Mouse (Mus musculus): ENCODE measurements at regions not wholly inside any gene's neighbourhood (a gene's known extent, or its start where the extent isn't known, plus 50 kb on each side); places are given as distances from the start of the nearest gene placed in this dataset.
A peak's percentile ranks its signal among the peaks of the same experiment; 100 is the strongest.

DNA sequence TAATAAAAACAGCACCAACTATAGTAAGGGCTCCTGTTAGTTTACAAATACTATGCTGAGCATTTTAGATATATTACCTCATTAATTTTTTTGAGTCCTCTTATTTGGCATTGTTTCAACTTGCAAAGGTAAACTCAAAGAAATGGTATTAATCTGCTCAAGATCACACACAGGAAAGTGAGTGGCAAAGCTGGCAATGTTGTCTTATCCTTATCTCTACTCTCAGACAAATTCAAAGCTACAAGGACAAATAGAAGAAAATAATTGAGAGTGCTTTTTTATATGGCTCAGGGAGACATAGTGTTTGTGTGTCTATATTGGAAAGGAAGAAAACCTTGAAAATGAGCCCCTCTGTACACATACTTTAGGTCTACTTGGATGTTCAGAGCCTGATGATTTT lies 411.9 kb upstream of the Mgat4c start:
- H3K4me3 ChIP-seq = no peak overlapping the region
- no peaks in the 10 kb centered on the region for H3K4me1 ChIP-seq
- no peaks in the 10 kb centered on the region for H3K36me3 ChIP-seq
- no peak overlapping the region for H3K4me2 ChIP-seq (replicated peaks)
- no peak overlapping the region for H3K27ac ChIP-seq (replicated peaks)
- no peaks in the 10 kb centered on the region for H3K9me3 ChIP-seq
- no peak overlapping the region for H3K9ac ChIP-seq (replicated peaks)
- no peak for ATAC-seq (replicated peaks)
- no peaks in the 10 kb centered on the region for H3K27me3 ChIP-seq

DNA sequence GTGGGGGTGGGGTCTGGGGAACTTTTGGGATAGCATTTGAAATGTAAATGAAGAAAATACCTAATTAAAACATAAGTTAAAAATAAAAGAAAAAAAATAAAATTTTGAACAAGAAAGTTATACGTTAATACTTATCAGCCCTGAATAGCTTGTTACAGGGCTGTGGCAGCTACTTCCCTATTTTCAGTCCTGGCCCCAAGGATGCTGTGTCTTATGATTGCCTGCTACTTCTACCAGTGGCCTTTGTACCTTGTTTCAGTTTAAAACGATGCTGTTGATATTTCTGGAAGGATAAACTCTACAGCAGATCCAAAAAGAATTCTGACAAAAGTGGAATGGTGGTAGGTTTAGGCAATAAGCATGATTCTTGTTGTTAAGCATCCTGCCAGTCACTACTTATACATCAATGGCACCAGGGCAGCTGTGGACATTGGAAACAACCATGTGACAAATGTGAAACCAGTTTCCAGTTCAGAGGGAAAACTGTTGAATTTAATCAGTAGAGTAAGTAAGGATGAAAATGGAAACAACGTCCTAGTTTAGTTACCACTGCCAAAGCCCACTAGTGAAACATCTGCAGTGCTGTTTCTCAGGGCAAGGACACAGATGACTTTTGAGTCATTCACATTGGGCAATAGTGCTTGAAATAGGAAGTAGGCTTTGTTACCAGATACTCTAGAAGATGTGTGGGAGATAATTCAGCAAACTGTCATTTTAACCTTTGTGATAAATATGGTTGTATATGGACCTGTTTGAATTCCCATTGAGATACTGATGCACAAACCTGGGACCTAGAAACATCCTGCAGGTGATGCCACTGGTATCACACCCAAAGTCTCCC lies 409.6 kb upstream of the Mgat4c start:
- H3K4me1 ChIP-seq = no peaks in the 10 kb centered on the region
- H3K36me3 ChIP-seq = no peaks in the 10 kb centered on the region
- H3K9ac ChIP-seq (replicated peaks) = no peak overlapping the region
- H3K4me3 ChIP-seq = no peak overlapping the region
- WGBS = 85% methylated on average over 3 of the region's 3 CpGs
- no peak for ATAC-seq (replicated peaks)
- no peak overlapping the region for H3K27ac ChIP-seq (replicated peaks)
- no peaks in the 10 kb centered on the region for H3K27me3 ChIP-seq
- no peaks in the 10 kb centered on the region for H3K9me3 ChIP-seq
- H3K4me2 ChIP-seq (replicated peaks) = no peak overlapping the region

DNA sequence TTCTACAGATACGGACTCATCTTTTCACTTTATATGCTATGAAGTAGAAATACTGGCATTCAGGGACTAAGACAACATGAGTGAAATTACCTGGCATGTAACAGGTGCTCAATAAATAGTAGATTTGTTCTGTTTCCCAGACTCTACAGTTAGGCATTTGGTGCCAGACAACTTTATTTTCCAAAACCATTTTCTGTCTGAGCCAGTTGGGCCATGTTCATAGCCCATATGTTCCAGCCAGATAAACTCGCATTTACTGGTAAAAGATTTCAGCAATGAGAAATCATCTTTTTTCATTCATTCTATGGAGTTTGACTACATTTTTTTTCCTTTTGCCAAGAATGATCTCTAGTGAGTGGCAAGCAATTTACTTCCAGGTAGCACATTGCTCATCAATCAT lies 393.2 kb upstream of the Mgat4c start:
- Histone ChIP-seq H3K27me3 (no peaks in the 10 kb centered on the region), H3K36me3 (no peaks in the 10 kb centered on the region), H3K4me1 (no peaks in the 10 kb centered on the region), H3K4me2 (replicated peaks) (no peak overlapping the region), H3K27ac (replicated peaks) (no peak overlapping the region), H3K9me3 (no peaks in the 10 kb centered on the region), H3K4me3 (no peak overlapping the region), H3K9ac (replicated peaks) (no peak overlapping the region)
- WGBS = 78% methylated on average over 2 of the region's 2 CpGs
- no peak for ATAC-seq (replicated peaks)

DNA sequence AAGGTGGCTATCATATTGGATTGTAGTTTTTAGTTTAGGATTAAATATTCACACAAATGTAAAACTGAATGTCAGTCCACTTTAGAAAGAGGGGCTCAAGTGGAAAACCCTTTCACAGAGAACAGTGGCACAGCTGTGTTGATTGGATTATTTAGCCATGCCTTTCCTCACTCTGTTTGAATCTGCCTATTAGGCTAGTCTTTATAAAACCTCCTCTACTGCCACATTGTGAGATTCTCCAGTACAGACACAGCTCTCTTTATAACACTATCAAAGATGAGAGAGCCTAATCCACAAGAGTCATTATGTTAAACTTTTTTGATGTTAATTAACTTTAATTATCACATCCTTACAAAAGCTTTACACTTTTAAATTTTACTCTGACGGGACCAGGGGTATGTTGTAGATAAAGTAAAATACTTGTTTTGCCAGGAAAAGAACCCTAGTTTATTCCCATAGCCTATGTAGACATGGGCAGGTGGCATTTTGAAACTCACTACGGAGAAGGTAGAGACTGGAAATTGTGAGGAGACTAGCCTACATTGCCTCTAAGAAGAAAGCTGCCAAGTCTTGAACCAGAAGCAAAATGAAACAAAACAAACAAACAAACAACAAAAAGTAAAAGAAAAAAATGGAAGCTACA lies 379.0 kb upstream of the Mgat4c start:
- WGBS = 13% methylated on average over 2 of the region's 2 CpGs
- Histone ChIP-seq H3K27me3 (no peaks in the 10 kb centered on the region), H3K4me3 (no peak overlapping the region), H3K27ac (replicated peaks) (no peak overlapping the region), H3K4me2 (replicated peaks) (no peak overlapping the region), H3K9ac (replicated peaks) (no peak overlapping the region), H3K36me3 (no peaks in the 10 kb centered on the region), H3K4me1 (no peaks in the 10 kb centered on the region), H3K9me3 (no peaks in the 10 kb centered on the region)
- ATAC-seq (replicated peaks) = peak; percentile 87

DNA sequence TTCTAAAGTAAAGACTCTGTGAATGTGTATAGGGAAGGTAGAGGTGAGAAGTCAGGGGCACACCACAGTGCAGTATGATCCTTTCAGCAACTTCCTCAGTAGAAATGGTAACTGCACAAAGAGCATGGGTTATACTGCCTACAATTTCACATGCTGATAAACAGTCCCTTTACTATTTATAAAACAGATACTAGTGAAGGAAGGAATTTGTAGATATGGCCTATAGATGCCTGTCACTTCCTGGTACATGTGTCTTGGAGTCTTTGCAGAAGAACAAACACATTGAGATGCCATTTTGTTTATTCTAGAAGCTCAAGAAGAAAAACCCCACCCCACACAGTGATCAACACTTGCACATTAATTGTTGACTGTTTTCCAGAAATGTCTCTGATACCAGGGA lies 377.2 kb upstream of the Mgat4c start:
- no peak for ATAC-seq (replicated peaks)
- Histone ChIP-seq H3K4me2 (replicated peaks) (no peak overlapping the region), H3K9me3 (no peaks in the 10 kb centered on the region), H3K27me3 (no peaks in the 10 kb centered on the region), H3K9ac (replicated peaks) (no peak overlapping the region), H3K4me3 (no peak overlapping the region), H3K4me1 (no peaks in the 10 kb centered on the region), H3K36me3 (no peaks in the 10 kb centered on the region), H3K27ac (replicated peaks) (no peak overlapping the region)

DNA sequence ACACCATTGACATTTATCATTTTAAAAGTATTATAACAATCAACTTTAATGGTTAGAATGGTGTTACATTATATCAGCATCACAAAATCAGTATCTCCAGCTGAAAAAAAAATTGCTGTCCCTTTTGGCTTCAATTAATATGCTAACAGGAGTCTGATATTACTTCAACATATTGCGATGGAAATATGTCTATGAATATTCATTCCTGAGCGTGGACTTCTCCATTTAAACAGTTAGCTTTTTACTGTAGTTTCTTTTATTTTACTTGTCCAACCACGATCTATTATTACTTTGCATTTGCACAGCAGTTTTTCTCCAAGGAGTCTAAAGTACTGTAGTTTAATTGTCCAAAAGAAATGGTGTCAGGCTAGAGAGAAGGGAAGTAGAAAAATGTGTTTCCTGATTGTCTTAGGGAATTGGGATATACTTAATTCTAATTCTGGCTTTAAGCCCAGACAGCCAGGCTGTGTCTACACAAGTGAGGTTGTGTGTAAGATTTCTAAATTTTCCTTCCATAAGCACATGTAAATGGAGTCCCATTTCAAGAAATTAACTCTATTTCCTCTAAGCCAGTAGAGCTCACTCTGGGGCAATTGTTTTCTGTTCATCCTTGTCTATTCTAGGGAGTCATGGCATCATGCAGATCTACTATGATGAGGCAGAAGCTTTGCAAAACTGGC lies 364.5 kb upstream of the Mgat4c start:
- Histone ChIP-seq H3K9ac (replicated peaks) (no peak overlapping the region), H3K36me3 (no peaks in the 10 kb centered on the region), H3K4me2 (replicated peaks) (no peak overlapping the region), H3K9me3 (no peaks in the 10 kb centered on the region), H3K27ac (replicated peaks) (peak overlapping the region; percentile 77), H3K27me3 (no peaks in the 10 kb centered on the region), H3K4me3 (no peak overlapping the region), H3K4me1 (peaks cover 6% of the 10 kb centered on the region)
- peak; percentile 88 for ATAC-seq (replicated peaks)
- WGBS = 39% methylated on average over 3 of the region's 3 CpGs

DNA sequence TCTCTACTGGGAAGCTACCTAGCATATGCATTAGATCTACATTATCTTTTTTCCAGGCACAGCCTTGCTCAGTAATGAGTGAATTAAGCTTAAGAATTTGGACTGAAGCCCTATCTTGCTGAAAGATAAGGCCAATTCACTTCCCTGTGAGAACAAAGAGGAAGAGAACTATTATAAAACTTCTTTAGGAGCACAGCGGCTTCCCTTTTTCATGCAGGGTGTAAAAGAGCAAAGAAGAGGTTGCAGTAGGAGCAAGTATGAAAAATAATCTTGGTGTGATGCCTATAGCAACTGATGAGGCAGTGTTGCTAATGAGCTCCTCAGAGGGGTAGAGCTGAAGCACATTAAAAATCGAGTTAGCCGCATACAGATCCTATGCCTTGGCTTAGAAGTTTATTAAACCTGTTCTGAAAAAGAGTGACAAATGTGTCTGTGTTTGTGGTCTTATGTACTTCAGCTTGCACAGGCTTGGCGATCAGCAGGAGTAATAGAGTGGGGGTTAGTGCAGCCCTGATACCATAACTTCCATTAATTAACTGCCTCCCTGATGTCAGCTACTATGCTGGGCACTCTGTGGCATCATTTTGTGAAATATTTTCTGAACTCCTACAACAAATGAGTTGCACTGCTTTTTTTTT lies 360.1 kb upstream of the Mgat4c start:
- Histone ChIP-seq H3K27ac (replicated peaks) (peak overlapping the region; percentile 64), H3K9me3 (no peaks in the 10 kb centered on the region), H3K4me3 (no peak overlapping the region), H3K4me1 (peaks cover 6% of the 10 kb centered on the region), H3K27me3 (no peaks in the 10 kb centered on the region), H3K9ac (replicated peaks) (no peak overlapping the region), H3K4me2 (replicated peaks) (no peak overlapping the region), H3K36me3 (no peaks in the 10 kb centered on the region)
- WGBS = 45% methylated on average over 4 of the region's 4 CpGs
- peak; percentile 62 for ATAC-seq (replicated peaks)

DNA sequence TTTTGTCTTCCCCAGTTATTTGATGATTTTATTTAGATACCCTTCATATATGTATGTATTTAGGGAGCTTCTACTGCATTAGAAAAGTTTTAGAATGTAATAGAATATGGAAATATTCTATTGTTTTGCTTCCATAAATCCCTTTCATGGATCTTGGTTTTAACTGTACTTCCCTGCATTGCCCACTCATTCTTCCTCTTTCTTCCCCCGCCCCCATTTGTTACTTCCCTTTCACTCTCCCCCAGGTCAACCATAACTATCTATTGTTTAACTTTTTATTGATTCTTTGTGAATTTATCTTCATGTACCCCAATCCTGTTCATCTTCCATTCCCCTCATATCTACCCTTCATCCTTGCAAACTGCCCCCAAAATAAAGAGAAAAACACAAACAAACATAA lies 356.8 kb upstream of the Mgat4c start:
- Histone ChIP-seq H3K27ac (replicated peaks) (no peak overlapping the region), H3K4me3 (no peak overlapping the region), H3K27me3 (no peaks in the 10 kb centered on the region), H3K9me3 (no peaks in the 10 kb centered on the region), H3K9ac (replicated peaks) (no peak overlapping the region), H3K36me3 (no peaks in the 10 kb centered on the region), H3K4me1 (no peaks in the 10 kb centered on the region), H3K4me2 (replicated peaks) (no peak overlapping the region)
- no peak for ATAC-seq (replicated peaks)
- WGBS = 90% methylated on average over 1 of the region's 1 CpGs

DNA sequence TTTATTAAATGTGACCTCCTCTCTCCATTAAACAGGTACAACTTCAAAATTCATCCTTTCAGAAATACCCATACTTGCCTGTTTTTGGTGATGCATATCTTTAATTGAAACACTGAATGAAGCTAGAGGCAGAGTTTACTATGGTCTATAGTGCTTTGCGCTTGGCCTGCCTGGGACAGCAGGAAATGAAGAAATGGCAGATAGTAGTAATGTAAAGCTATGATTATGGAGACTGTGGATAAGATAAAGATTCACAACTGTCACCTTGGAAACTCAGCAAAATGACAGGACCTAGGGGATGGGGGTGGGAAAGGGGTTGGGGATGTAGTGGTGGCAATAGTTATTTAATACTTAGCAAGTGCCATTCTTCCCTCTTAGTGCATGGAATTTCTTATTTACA lies 352.7 kb upstream of the Mgat4c start:
- WGBS = 95% methylated on average over 1 of the region's 1 CpGs
- Histone ChIP-seq H3K36me3 (no peaks in the 10 kb centered on the region), H3K27me3 (no peaks in the 10 kb centered on the region), H3K4me1 (no peaks in the 10 kb centered on the region), H3K4me2 (replicated peaks) (no peak overlapping the region), H3K27ac (replicated peaks) (no peak overlapping the region), H3K9me3 (no peaks in the 10 kb centered on the region), H3K4me3 (no peak overlapping the region), H3K9ac (replicated peaks) (no peak overlapping the region)
- ATAC-seq (replicated peaks) = no peak

DNA sequence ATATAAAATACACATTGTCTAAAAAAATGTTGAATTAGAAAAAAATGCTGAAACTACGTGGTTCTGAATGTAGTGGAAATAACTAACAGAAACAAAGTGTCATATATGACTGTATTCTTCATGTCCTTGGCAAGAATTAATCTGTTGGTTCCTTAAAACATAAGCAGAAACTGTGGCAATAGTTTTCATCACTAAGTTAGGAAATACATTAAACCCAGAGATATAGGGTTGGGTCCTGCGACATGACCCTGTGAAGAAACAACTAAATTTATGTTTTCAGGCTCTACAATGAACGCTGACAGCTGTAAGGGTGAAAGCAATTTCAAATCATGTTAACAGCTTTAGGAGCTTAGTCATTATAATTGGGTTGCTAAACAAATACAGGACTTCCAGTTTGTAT lies 351.2 kb upstream of the Mgat4c start:
- H3K27me3 ChIP-seq = no peaks in the 10 kb centered on the region
- no peak overlapping the region for H3K9ac ChIP-seq (replicated peaks)
- no peaks in the 10 kb centered on the region for H3K9me3 ChIP-seq
- ATAC-seq (replicated peaks) = no peak
- H3K27ac ChIP-seq (replicated peaks) = no peak overlapping the region
- no peak overlapping the region for H3K4me2 ChIP-seq (replicated peaks)
- WGBS = 72% methylated on average over 3 of the region's 3 CpGs
- H3K4me3 ChIP-seq = no peak overlapping the region
- no peaks in the 10 kb centered on the region for H3K36me3 ChIP-seq
- H3K4me1 ChIP-seq = no peaks in the 10 kb centered on the region

DNA sequence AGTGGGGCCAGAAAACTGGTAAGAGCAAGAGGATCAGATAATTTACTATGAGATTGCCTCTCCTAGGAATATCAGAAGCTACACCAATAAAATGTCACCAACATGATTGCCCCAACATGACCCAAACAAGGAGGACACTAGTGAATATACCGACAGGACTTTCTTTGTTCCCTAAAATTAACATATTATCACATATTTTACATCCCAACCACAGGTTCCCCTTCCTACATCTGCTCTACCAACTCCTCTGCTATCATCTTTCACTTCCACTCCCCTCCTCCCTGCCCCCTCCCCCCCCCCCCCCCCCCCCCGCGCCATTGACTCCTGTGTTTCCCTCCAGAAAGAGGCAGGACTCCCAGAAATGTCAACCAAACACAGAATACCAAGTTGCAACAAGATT lies 346.2 kb upstream of the Mgat4c start:
- no peaks in the 10 kb centered on the region for H3K27me3 ChIP-seq
- H3K27ac ChIP-seq (replicated peaks) = no peak overlapping the region
- H3K4me3 ChIP-seq = no peak overlapping the region
- H3K36me3 ChIP-seq = no peaks in the 10 kb centered on the region
- ATAC-seq (replicated peaks) = no peak
- H3K9me3 ChIP-seq = no peaks in the 10 kb centered on the region
- no peaks in the 10 kb centered on the region for H3K4me1 ChIP-seq
- 62% methylated on average over 2 of the region's 3 CpGs for WGBS
- no peak overlapping the region for H3K4me2 ChIP-seq (replicated peaks)
- no peak overlapping the region for H3K9ac ChIP-seq (replicated peaks)

DNA sequence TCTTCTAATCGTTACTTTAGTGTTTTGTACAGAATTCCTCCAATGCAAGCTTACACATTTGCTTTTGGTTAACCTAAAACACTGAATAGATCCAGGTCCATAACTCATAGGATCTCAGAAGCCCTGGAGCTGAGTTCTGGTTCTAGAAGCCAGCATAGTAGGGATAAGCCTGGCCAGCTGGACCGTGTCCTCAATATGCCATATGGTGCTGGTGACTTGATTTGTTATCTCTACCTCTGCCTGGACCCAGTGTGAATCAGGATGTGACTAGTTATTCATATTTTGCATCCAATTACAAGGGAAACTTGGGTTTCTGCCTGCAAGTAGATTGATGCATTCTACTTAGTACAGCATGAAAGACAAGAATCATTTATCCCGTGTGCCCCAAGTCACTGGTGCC lies 341.7 kb upstream of the Mgat4c start:
- H3K9me3 ChIP-seq = no peaks in the 10 kb centered on the region
- no peak; the same call in 1 of the 2 replicates for ATAC-seq (replicated peaks)
- H3K9ac ChIP-seq (replicated peaks) = no peak overlapping the region
- H3K4me1 ChIP-seq = no peaks in the 10 kb centered on the region
- no peaks in the 10 kb centered on the region for H3K36me3 ChIP-seq
- no peak overlapping the region for H3K27ac ChIP-seq (replicated peaks)
- H3K4me2 ChIP-seq (replicated peaks) = no peak overlapping the region
- 77% methylated on average over 3 of the region's 3 CpGs for whole genome bisulfite sequencing
- H3K4me3 ChIP-seq = no peak overlapping the region
- no peaks in the 10 kb centered on the region for H3K27me3 ChIP-seq
